Mouse (Mus musculus): ENCODE measurements around the gene Fbxl18. TPM values are rescaled to one million over a fixed set of nuclear protein-coding genes. Genes with fewer than 3 reads are reported as not detected.

Gene Fbxl18
- total and polyA plus RNA-seq, 3 experiments, result 4.6 to 7.4 TPM; not detected in 1

GRCm38 (mm10) chr5:142879318-142880175, 15.7 kb downstream of the Fbxl18 start:
- no peaks in the 10 kb centered on the region for H3K27me3 ChIP-seq (ENCODE audit: control insufficient read depth in 1 of 2, insufficient read depth in 2 of 2, low read length in 2 of 2)
- no peak overlapping the region for H3K4me3 ChIP-seq (ENCODE audit: control insufficient read depth in 1 of 2, insufficient read depth in 1 of 2, low read depth in 2 of 2, low read length in 2 of 2)
- peak; percentile 89 for DNase-seq (ENCODE audit: low read depth, low spot score)
- H3K79me2 ChIP-seq (ENCODE audit: control insufficient read depth, insufficient read depth, low read length, poor library complexity), result no peaks in the 10 kb centered on the region
- no peak overlapping the region for H3K27ac ChIP-seq (ENCODE audit: control insufficient read depth, low read depth, low read length)
- TF ChIP-seq JUND (IDR thresholded peaks at IDR 0.05; ENCODE audit: low read depth, low read length) (peak; percentile 78), TAL1 (IDR thresholded peaks at IDR 0.05; ENCODE audit: low read length) (no peak), POLR2AphosphoS2 (IDR thresholded peaks at IDR 0.05; ENCODE audit: low read length) (no peak), ZKSCAN1 (IDR thresholded peaks at IDR 0.05; ENCODE audit: low read depth, low read length) (no peak), MAX (IDR thresholded peaks at IDR 0.05; ENCODE audit: low read length) (no peak), POLR2A (IDR thresholded peaks at IDR 0.05; ENCODE audit: control insufficient read depth in 1 of 2, insufficient read depth in 1 of 2, low read depth in 1 of 2, low read length in 2 of 2, poor library complexity in 1 of 2) (no peak), RCOR1 (IDR thresholded peaks at IDR 0.05; ENCODE audit: low read depth, low read length) (no peak), E2F4 (IDR thresholded peaks at IDR 0.05; ENCODE audit: borderline replicate concordance, low read depth, low read length) (no peak), BHLHE40 (IDR thresholded peaks at IDR 0.05; ENCODE audit: borderline replicate concordance, low read depth, low read length) (no peak), SMC3 (IDR thresholded peaks at IDR 0.05; ENCODE audit: low read depth, low read length) (peak; percentile 91), KAT2A (conservative IDR thresholded peaks at IDR 0.05; ENCODE audit: low read depth, low read length) (no peak), ZC3H11A (IDR thresholded peaks at IDR 0.05; ENCODE audit: low read depth, low read length) (peak; percentile 93), EP300 (IDR thresholded peaks at IDR 0.05; ENCODE audit: low read depth in 1 of 2, low read length in 2 of 2) (no peak), RAD21 (IDR thresholded peaks at IDR 0.05; ENCODE audit: low read depth, low read length) (peak; percentile 92), ELF1 (IDR thresholded peaks at IDR 0.05; ENCODE audit: low read depth, low read length) (no peak), USF2 (IDR thresholded peaks at IDR 0.05; ENCODE audit: borderline replicate concordance in 1 of 2, insufficient read depth in 1 of 2, low read depth in 1 of 2, low read length in 2 of 2) (no peak), CTCF (IDR thresholded peaks at IDR 0.05 in 2 of 3, conservative IDR thresholded peaks at IDR 0.05 in 1 of 3; ENCODE audit: control insufficient read depth in 1 of 3, insufficient read depth in 1 of 3, low read depth in 2 of 3, low read length in 3 of 3, poor library complexity in 1 of 3, severe bottlenecking in 1 of 3) (peak; percentile 91 to 94 (median 91)), TBP (IDR thresholded peaks at IDR 0.05; ENCODE audit: low read depth, low read length) (no peak), MXI1 (IDR thresholded peaks at IDR 0.05; ENCODE audit: low read depth, low read length) (no peak), ETS1 (IDR thresholded peaks at IDR 0.05; ENCODE audit: low read depth, low read length) (no peak), ZNF384 (IDR thresholded peaks at IDR 0.05; ENCODE audit: low read depth, low read length) (no peak), UBTF (IDR thresholded peaks at IDR 0.05; ENCODE audit: borderline replicate concordance, insufficient read depth, low read depth, low read length) (no peak), MAZ (IDR thresholded peaks at IDR 0.05; ENCODE audit: low read depth, low read length) (0 out of 2 replicates have a peak, but pooled peaks have one; percentile 58), CHD1 (IDR thresholded peaks at IDR 0.05; ENCODE audit: low read depth, low read length) (no peak), ZMIZ1 (IDR thresholded peaks at IDR 0.05; ENCODE audit: low read depth, low read length) (no peak), TCF12 (IDR thresholded peaks at IDR 0.05; ENCODE audit: low read depth, low read length) (no peak), SIN3A (IDR thresholded peaks at IDR 0.05; ENCODE audit: low read length) (peak; percentile 43; the same call in 1 of the 2 replicates)
- H3K9ac ChIP-seq (ENCODE audit: control insufficient read depth, low read depth, low read length, poor library complexity, severe bottlenecking), result no peak overlapping the region
- no peaks in the 10 kb centered on the region for H3K9me3 ChIP-seq (replicated peaks; ENCODE audit: insufficient read depth, low read length)
- no peaks in the 10 kb centered on the region; a peak in 1 of 4 replicates for H3K36me3 ChIP-seq (ENCODE audit: control insufficient read depth in 1 of 2, insufficient read depth in 2 of 2, low read length in 2 of 2)
- no peaks in the 10 kb centered on the region for H3K4me1 ChIP-seq (ENCODE audit: control insufficient read depth in 1 of 2, insufficient read depth in 2 of 2, low read length in 2 of 2)
